Mouse (Mus musculus) ES-E14 (cell line): ENCODE results near the gene Col5a1.

Experiments used
- CHD2 ChIP-seq: IDR thresholded peaks from 2 replicates; pipeline ENCODE4 v1.6.1; 2014; ENCODE audit warnings: mild to moderate bottlenecking, low read depth, low read length, inconsistent platforms
- HCFC1 ChIP-seq: IDR thresholded peaks from 2 replicates; pipeline ENCODE4 v1.6.1; 2012; ENCODE audit warnings: low read length, inconsistent platforms, borderline replicate concordance; ENCODE audit not compliant: insufficient read depth
- ZC3H11A ChIP-seq: IDR thresholded peaks from 2 replicates; pipeline ENCODE4 v1.6.1; 2012; ENCODE audit warnings: low read depth, mild to moderate bottlenecking, inconsistent platforms, low read length, borderline replicate concordance

DNA sequence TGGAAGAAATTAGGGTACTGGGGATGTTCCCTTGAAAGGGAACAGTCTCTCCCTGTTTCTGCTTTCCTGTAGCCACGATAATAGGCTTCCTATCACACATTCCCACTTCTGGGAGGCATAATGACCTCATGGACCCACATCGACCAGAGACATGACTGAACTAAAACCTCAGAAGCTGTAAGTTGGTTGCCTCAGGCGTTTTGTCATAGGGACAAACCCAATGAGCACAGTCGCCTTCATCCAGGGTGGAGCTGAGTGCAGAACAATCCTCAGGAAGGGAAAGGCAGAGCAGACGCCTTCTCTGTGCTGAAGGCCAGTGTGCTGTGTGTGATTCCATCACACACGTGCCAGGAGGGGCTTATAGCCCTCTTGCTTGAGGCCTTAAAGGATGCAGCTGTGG lies 160.1 kb downstream of the Col5a1 start:
- TF ChIP-seq CHD2 (no peak), HCFC1 (no peak), ZC3H11A (no peak)
